In the genomic region with DNA sequence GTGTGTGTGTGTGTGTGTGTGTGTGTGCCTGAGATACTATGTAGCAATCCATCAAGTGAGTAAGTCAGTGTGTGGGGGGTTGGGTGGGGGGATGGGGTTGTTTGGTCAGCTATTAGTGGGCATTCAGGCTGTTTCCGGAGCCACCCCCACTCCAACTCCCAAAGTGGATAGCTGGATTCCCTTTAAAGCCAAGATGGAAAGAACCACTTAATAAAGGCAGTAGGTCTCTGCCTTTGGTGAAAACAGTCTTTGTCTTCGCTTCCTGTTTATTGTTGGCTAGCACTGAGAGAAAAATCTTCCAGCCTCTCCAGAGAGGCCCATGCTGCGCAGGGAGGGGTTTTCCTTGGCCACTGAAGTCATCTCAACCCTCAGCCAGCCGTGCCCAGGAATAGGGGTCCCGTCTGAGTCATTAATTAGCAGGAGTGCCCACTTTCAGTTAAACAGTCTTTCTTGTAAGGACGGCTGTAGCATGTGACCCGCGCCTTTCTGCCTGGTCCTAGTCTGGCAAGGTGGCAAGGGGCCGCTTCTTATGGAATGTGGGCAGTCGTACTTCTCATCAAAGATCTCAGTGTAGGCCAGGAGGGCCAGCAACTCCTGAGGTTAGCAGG, we compare ENCODE assay signal across 7 mouse cellular contexts. TPM values are rescaled to one million over a fixed set of nuclear protein-coding genes. Genes with fewer than 3 reads are reported as not detected.
DNase-seq lines count a peak whose midpoint lies in the region; ATAC-seq and TF ChIP-seq lines count a peak whose summit lies in the region.

No protein-coding gene starts in this region.

- H3K4me3 ChIP-seq in embryonic facial prominence, embryonic 12.5 days: no peak overlapping the region
- no peak overlapping the region for H3K4me3 ChIP-seq in hindbrain, embryonic 14.5 days (replicated peaks; ENCODE audit: low read length)
- H3K4me3 ChIP-seq in lung, embryonic 16.5 days (ENCODE audit: low read length): no peak overlapping the region

- no peak for TF ChIP-seq CTCF in Patski (IDR thresholded peaks at IDR 0.05)

- POLR2A ChIA-PET in Patski (lab: Charles Lee): no interaction called here

- H3K36me3 ChIP-seq in embryonic facial prominence, embryonic 12.5 days: no peaks in the 10 kb centered on the region
- H3K36me3 ChIP-seq in hindbrain, embryonic 14.5 days (replicated peaks; ENCODE audit: control insufficient read depth, insufficient read depth): no peaks in the 10 kb centered on the region
- peaks cover 6% of the 10 kb centered on the region for H3K36me3 ChIP-seq in lung, embryonic 16.5 days (ENCODE audit: control insufficient read depth, insufficient read depth, low read length)

- 0 out of 2 replicates have a peak overlapping the region, but pooled peaks have one; percentile 27 for H3K4me2 ChIP-seq in embryonic facial prominence, embryonic 12.5 days (replicated peaks)
- no peak overlapping the region for H3K4me2 ChIP-seq in hindbrain, embryonic 14.5 days (replicated peaks)
- H3K4me2 ChIP-seq in lung, embryonic 16.5 days (ENCODE audit: low read depth, low read length): peak overlapping the region; percentile 9

- H3K27me3 ChIP-seq in Patski: no peaks in the 10 kb centered on the region
- H3K27me3 ChIP-seq in embryonic facial prominence, embryonic 12.5 days: no peaks in the 10 kb centered on the region
- H3K27me3 ChIP-seq in hindbrain, embryonic 14.5 days (ENCODE audit: control insufficient read depth, insufficient read depth, low read length): no peaks in the 10 kb centered on the region
- no peaks in the 10 kb centered on the region for H3K27me3 ChIP-seq in lung, embryonic 16.5 days (ENCODE audit: control insufficient read depth, insufficient read depth, low read depth, low read length)

- peak; percentile 7 for ATAC-seq in Patski
- ATAC-seq in embryonic facial prominence, embryonic 12.5 days (ENCODE audit: insufficient number of reproducible peaks, insufficient read depth, low FRiP score, low TSS enrichment): peak; percentile 44; the same call in 1 of the 2 replicates
- peak; percentile 55; the same call in 1 of the 2 replicates for ATAC-seq in hindbrain, embryonic 14.5 days (ENCODE audit: low FRiP score)
- peak; percentile 85 for ATAC-seq in lung, embryonic 16.5 days (ENCODE audit: low read depth)
- ATAC-seq in megakaryocyte-erythroid progenitor cell, adult 5-6 weeks (replicated peaks; ENCODE audit: low FRiP score, low TSS enrichment, poor library complexity, severe bottlenecking): no peak
- ATAC-seq in erythroblast, adult 5-6 weeks (replicated peaks; ENCODE audit: low FRiP score, poor library complexity, severe bottlenecking): no peak

- peak overlapping the region; percentile 69 for H3K27ac ChIP-seq in embryonic facial prominence, embryonic 12.5 days
- H3K27ac ChIP-seq in hindbrain, embryonic 14.5 days: 0 out of 2 replicates have a peak overlapping the region, but pooled peaks have one; percentile 1
- peak overlapping the region; percentile 87 for H3K27ac ChIP-seq in lung, embryonic 16.5 days (ENCODE audit: low read length)

- H3K9ac ChIP-seq in embryonic facial prominence, embryonic 12.5 days: no peak overlapping the region
- H3K9ac ChIP-seq in hindbrain, embryonic 14.5 days: no peak overlapping the region
- peak overlapping the region; percentile 43; the same call in 1 of the 2 replicates for H3K9ac ChIP-seq in lung, embryonic 16.5 days (ENCODE audit: low read length)

- H3K4me1 ChIP-seq in embryonic facial prominence, embryonic 12.5 days: peaks cover 38% of the 10 kb centered on the region
- H3K4me1 ChIP-seq in hindbrain, embryonic 14.5 days (replicated peaks; ENCODE audit: control insufficient read depth, insufficient read depth, low read length): peaks cover 34% of the 10 kb centered on the region
- H3K4me1 ChIP-seq in lung, embryonic 16.5 days (replicated peaks; ENCODE audit: control insufficient read depth, insufficient read depth, low read length): peaks cover 38% of the 10 kb centered on the region

- CTCF ChIA-PET in Patski (lab: Charles Lee): no interaction called here

- no peaks in the 10 kb centered on the region for H3K9me3 ChIP-seq in embryonic facial prominence, embryonic 12.5 days
- no peaks in the 10 kb centered on the region for H3K9me3 ChIP-seq in hindbrain, embryonic 14.5 days (ENCODE audit: control insufficient read depth, low read length)
- no peaks in the 10 kb centered on the region for H3K9me3 ChIP-seq in lung, embryonic 16.5 days (ENCODE audit: control insufficient read depth, low read length)

- no peak for DNase-seq in Patski (ENCODE audit: low read depth, low spot score)
- DNase-seq in hindbrain, embryonic 14.5 days (ENCODE audit: low spot score): no peak
- no peak for DNase-seq in right cerebral cortex, postnatal 4 days

- 35% methylated on average over 10 of the region's 10 CpGs for WGBS in embryonic facial prominence, embryonic 12.5 days
- 35% methylated on average over 10 of the region's 10 CpGs for WGBS in hindbrain, embryonic 14.5 days
- 19% methylated on average over 10 of the region's 10 CpGs for WGBS in lung, embryonic 16.5 days

- in situ Hi-C loops in Patski (cut with MboI; ENCODE audit: low pct_unique_long_range_greater_than_20kb): no loop called here

RNA-seq across cellular contexts. Expression of a gene that starts 38.1 kb away (rescaled TPM):
- polyA plus RNA-seq in Patski (2021): 184 TPM
- polyA plus RNA-seq in embryonic facial prominence, embryonic 12.5 days (2016; fragmentation: Nextera tagmentation; extraction: Ambion mirVana): 51.4 and 52.2 TPM in 2 replicates
- polyA plus RNA-seq in hindbrain, embryonic 14.5 days (2014; fragmentation: Nextera tagmentation; extraction: Ambion mirVana): 30.6 and 33.2 TPM in 2 replicates
- 50.8 and 53.2 TPM in 2 replicates for polyA plus RNA-seq in lung, embryonic 16.5 days (2015; fragmentation: Nextera tagmentation; extraction: Ambion mirVana)
- 11.5 and 18.0 TPM in 2 replicates for total RNA-seq in megakaryocyte-erythroid progenitor cell, adult 5-6 weeks (2014; fragmentation: Nextera tagmentation)
- 10.5 and 15.9 TPM in 2 replicates for total RNA-seq in megakaryocyte-erythroid progenitor cell, adult 5-6 weeks (2017)
- total RNA-seq in erythroblast, adult 5-6 weeks (2015; ENCODE audit: low replicate concordance): 9.6 and 16.7 TPM in 2 replicates
- total RNA-seq in erythroblast, adult 5-6 weeks (2017; ENCODE audit: low replicate concordance): 20.5 and 25.9 TPM in 2 replicates

Comparison
In these comparisons a context has a peak if more than half of its experiments do, and no peak if none do; other contexts are left out.
1. ATAC-seq: peak in Patski (single experiment), embryonic facial prominence, embryonic 12.5 days (single experiment), hindbrain, embryonic 14.5 days (single experiment) and lung, embryonic 16.5 days (single experiment); none in megakaryocyte-erythroid progenitor cell, adult 5-6 weeks (single experiment) and erythroblast, adult 5-6 weeks (single experiment).
2. H3K27ac ChIP-seq: peak in every context shown above with its lines; median percentile 87 in lung, embryonic 16.5 days; 69 in embryonic facial prominence, embryonic 12.5 days; 1 in hindbrain, embryonic 14.5 days.